Mouse (Mus musculus) left cerebral cortex, adult 9 months (tissue): Measurements from ENCODE around the gene Gpx4.
A peak's percentile ranks its signal among the peaks of the same experiment; 100 is the strongest.
"Not testable (repeated sequence)": the region's sequence is repeated elsewhere in the genome, so short reads cannot be mapped to it uniquely, and the experiment has no call there.

Experiments used
- DNase-seq, 2 experiments: peaks; one replicate each; pipeline ENCODE4 v3.0.0; 2022; ENCODE audit warnings: low spot score in 2 of 2

Gpx4 gene

GRCm38 (mm10) chr10:80023758-80024157 lies 23.2 kb upstream of the Gpx4 start:
- no peak for DNase-seq

GRCm38 (mm10) chr10:80024229-80025043 lies 22.5 kb upstream of the Gpx4 start:
- DNase-seq = no peak

- DNase-seq = no peak
These were observed 22.0 kb upstream of the Gpx4 start for GRCm38 (mm10) chr10:80025044-80025347.

GRCm38 (mm10) chr10:80025463-80025862 lies 21.5 kb upstream of the Gpx4 start:
- no peak for DNase-seq

GRCm38 (mm10) chr10:80025889-80026288 lies 21.1 kb upstream of the Gpx4 start:
- DNase-seq = no peak

GRCm38 (mm10) chr10:80027681-80028520 lies 19.1 kb upstream of the Gpx4 start:
- DNase-seq = no peak

- DNase-seq = no peak
These were observed 18.5 kb upstream of the Gpx4 start for GRCm38 (mm10) chr10:80028521-80028846.

GRCm38 (mm10) chr10:80030191-80030590 lies 16.8 kb upstream of the Gpx4 start:
- no peak for DNase-seq

GRCm38 (mm10) chr10:80030736-80031135 lies 16.2 kb upstream of the Gpx4 start:
- DNase-seq = no peak

- no peak for DNase-seq
These were observed 14.0 kb upstream of the Gpx4 start for GRCm38 (mm10) chr10:80032799-80033480.

- DNase-seq = no peak
These were observed 13.2 kb upstream of the Gpx4 start for GRCm38 (mm10) chr10:80033511-80034391.

GRCm38 (mm10) chr10:80035148-80035547 lies 11.8 kb upstream of the Gpx4 start:
- DNase-seq = no peak

- no peak for DNase-seq
These were observed 11.3 kb upstream of the Gpx4 start for GRCm38 (mm10) chr10:80035686-80036085.

- no peak for DNase-seq
These were observed 10.1 kb upstream of the Gpx4 start for GRCm38 (mm10) chr10:80036832-80037231.

- peak; percentile 98 to 99 for DNase-seq
These were observed 7.4 kb upstream of the Gpx4 start, which contains the start of gene Polr2e for GRCm38 (mm10) chr10:80039559-80039979. TSS of gene Polr2e (minus strand) at chr10:80039795.

- not testable (repeated sequence) for DNase-seq
These were observed 5.4 kb upstream of the Gpx4 start for GRCm38 (mm10) chr10:80041409-80042060.

GRCm38 (mm10) chr10:80044087-80044486 lies 2.9 kb upstream of the Gpx4 start:
- DNase-seq = no peak

GRCm38 (mm10) chr10:80045364-80045763 lies 1.6 kb upstream of the Gpx4 start:
- not testable (repeated sequence) for DNase-seq

- DNase-seq = no peak
These were observed 1.2 kb upstream of the Gpx4 start for GRCm38 (mm10) chr10:80045766-80046165.

- no peak for DNase-seq
These were observed 1.4 kb downstream of the Gpx4 start for GRCm38 (mm10) chr10:80048396-80048795.

- no peak for DNase-seq
These were observed 1.9 kb downstream of the Gpx4 start for GRCm38 (mm10) chr10:80048834-80049233.
